Mouse (Mus musculus) kidney, postnatal 0 days (tissue): ENCODE results near the gene Ush1g. TPM values are rescaled to one million over a fixed set of nuclear protein-coding genes. Genes with fewer than 3 reads are reported as not detected.

Experiments used
- ATAC-seq: fragments of 200-750 bp; cut with Nextera tagmentation; replicated peaks from 2 replicates; pipeline ENCODE4 v1.8.0; 2017; ENCODE audit warnings: low read depth, moderate number of reproducible peaks, moderate TSS enrichment, moderate library complexity; ENCODE audit not compliant: low FRiP score
- DNase-seq: peaks from one replicate; pipeline ENCODE4 v3.0.0-alpha.2; 2016; ENCODE audit warnings: low spot score
- H3K27ac ChIP-seq: fragments of 300-500 bp; sonication (generic); 2 replicates; pipeline ENCODE4 v1.5.1; 2014; ENCODE audit warnings: mild to moderate bottlenecking
- H3K27me3 ChIP-seq: fragments of 300-500 bp; sonication (generic); 2 replicates; pipeline ENCODE4 v1.6.1; 2014; ENCODE audit warnings: low read length, mixed read lengths; ENCODE audit not compliant: insufficient read depth
- H3K36me3 ChIP-seq: fragments of 300-500 bp; sonication (generic); 2 replicates; pipeline ENCODE4 v1.6.1; 2014; ENCODE audit warnings: low read length, mixed read lengths; ENCODE audit not compliant: insufficient read depth
- H3K4me1 ChIP-seq: fragments of 300-500 bp; sonication (generic); replicated peaks from 2 replicates; pipeline ENCODE4 v1.6.1; 2014; ENCODE audit warnings: antibody characterized with exemption, low read length, mixed read lengths; ENCODE audit not compliant: insufficient read depth
- H3K4me2 ChIP-seq: fragments of 300-500 bp; sonication (generic); 2 replicates; pipeline ENCODE4 v1.6.1; 2014; ENCODE audit warnings: mild to moderate bottlenecking, low read length, moderate library complexity, mixed read lengths
- H3K4me3 ChIP-seq: fragments of 300-500 bp; sonication (generic); replicated peaks from 2 replicates; pipeline ENCODE4 v1.5.1; 2014; ENCODE audit warnings: low read depth, low read length
- H3K9ac ChIP-seq: fragments of 300-500 bp; sonication (generic); 2 replicates; pipeline ENCODE4 v1.6.1; 2014; ENCODE audit warnings: low read depth, low read length
- H3K9me3 ChIP-seq: fragments of 300-500 bp; sonication (generic); replicated peaks from 2 replicates; pipeline ENCODE4 v1.6.1; 2016; ENCODE audit warnings: low read length, inconsistent platforms, mixed read lengths
- CTCF ChIP-seq: IDR thresholded peaks from 2 replicates; pipeline ENCODE4 v1.5.1; 2016; ENCODE audit warnings: antibody characterized with exemption, low read depth, mild to moderate bottlenecking, moderate library complexity
- WGBS: fragments of 180-500 bp; shearing (Covaris S2); extraction: QIAGEN DNeasy Blood & Tissue Kit; methylation state at CpG from one replicate; pipeline ENCODE4 v1.1.7; 2014; 5-methylcytosine and 5-hydroxymethylcytosine counted together
- polyA plus RNA-seq: library from polyadenylated mRNA; unstranded; fragments of >200 nt; fragmentation: Nextera tagmentation; extraction: Ambion mirVana; gene quantifications from 2 replicates; pipeline ENCODE4 v1.2.1, GENCODE M21; 2015

Gene Ush1g
- polyA plus RNA-seq, 1 experiment from 2014 or later: not detected

DNA sequence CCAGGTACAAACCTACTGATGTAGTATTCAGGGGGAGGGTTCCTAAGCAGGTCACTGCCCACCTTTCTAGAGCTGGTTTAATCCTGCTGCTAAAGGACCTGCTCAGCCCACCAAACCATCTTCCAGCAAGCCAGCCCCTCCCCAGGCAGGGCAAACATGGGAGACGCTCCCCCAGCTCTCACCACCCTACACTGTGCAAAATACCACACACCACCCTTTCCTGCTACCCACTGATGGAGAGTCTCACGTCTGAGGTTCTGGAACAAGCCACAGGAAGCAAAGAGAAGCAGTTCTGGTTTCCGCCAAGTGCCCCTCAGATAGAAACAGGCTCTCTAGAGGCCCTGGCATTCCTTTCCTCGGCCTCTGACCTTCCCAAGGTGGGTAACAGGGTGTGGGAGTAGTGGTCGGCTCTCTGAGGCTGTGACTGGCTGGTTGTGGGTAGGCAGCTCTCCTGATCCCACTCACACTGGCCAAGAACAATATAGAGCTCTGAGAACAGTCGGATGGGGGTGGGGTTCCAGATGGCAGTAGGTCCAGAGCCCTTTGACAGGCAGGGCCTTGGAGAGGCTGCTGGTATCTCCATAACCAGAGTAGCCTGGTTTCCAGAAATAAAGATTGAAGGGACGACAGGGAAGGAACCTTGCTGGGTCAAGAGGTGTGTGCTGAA is 44.3 kb upstream of the Ush1g start:
- WGBS: 35% methylated on average over 7 of the region's 7 CpGs
- peak; percentile 10 for DNase-seq

DNA sequence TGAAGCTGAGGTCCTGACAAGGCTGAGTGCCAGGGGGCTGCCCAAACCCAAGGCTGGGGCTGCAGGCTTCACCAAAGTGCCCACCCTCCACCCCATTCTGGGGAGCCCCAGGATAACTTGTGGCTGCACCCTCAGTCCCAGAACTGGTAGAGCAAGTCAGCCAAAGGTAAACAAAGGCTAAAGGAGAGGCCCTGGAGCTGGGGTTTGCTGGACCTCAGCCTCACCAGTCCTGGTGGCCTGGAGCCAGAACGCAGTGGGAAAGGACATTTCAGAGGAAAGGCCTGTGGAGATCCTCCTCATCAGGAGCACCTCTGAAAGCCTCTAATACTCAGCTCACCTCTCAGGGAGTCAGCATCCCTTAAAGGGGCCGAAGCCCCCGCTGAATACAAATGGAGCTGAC is 42.3 kb upstream of the Ush1g start:
- Histone ChIP-seq H3K4me1 (peaks cover 6% of the 10 kb centered on the region), H3K4me2 (no peak overlapping the region), H3K27ac (no peak overlapping the region), H3K4me3 (no peak overlapping the region), H3K9me3 (no peaks in the 10 kb centered on the region), H3K36me3 (no peaks in the 10 kb centered on the region), H3K27me3 (peaks cover 5% of the 10 kb centered on the region; the same call in 1 of the 2 replicates), H3K9ac (no peak overlapping the region)
- DNase-seq (no peak), ATAC-seq (no peak)
- no peak for TF ChIP-seq CTCF
- WGBS: 85% methylated on average over 3 of the region's 3 CpGs

More for the DNA sequence above, 44.3 kb upstream of the Ush1g start:
- Histone ChIP-seq H3K9ac (0 out of 2 replicates have a peak overlapping the region, but pooled peaks have one; percentile 50), H3K36me3 (no peaks in the 10 kb centered on the region), H3K27ac (no peak overlapping the region), H3K9me3 (no peaks in the 10 kb centered on the region), H3K4me1 (peaks cover 6% of the 10 kb centered on the region), H3K4me3 (no peak overlapping the region), H3K4me2 (peak overlapping the region; percentile 88), H3K27me3 (peaks cover 5% of the 10 kb centered on the region; the same call in 1 of the 2 replicates)
- no peak for TF ChIP-seq CTCF
- no peak for ATAC-seq

GRCm38 (mm10) chr11:115359726-115360125 is 37.9 kb upstream of the Ush1g start:
- Histone ChIP-seq H3K4me2 (no peak overlapping the region), H3K4me3 (no peak overlapping the region), H3K36me3 (no peaks in the 10 kb centered on the region), H3K27ac (no peak overlapping the region), H3K4me1 (0 out of 2 replicates have a peak, but pooled peaks cover 4% of the 10 kb centered on the region), H3K9ac (no peak overlapping the region; the same call in 1 of the 2 replicates), H3K27me3 (no peaks in the 10 kb centered on the region), H3K9me3 (no peaks in the 10 kb centered on the region)
- TF ChIP-seq CTCF: peak; percentile 45
- ATAC-seq (no peak), DNase-seq (no peak)
- 72% methylated on average over 6 of the region's 6 CpGs for WGBS

DNA sequence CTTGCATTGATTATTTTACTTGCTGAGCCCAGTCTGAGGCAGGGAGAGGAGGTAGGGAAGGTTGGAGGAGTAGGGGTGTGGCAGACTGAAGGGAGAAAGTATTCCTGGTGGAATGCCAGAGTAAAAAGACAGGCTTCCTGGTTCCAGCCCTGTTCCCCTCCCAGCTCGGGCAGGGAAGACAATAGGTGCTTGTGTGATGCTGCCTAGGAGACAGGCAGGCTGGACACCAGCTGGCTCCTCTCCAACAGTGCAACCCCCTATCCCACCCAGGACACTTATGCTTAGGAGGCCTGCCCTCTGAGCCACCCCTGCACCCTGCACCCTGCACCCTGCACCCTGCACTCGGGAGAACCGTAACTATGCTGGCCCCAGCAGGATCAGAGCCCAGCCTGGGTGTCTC is 37.5 kb upstream of the Ush1g start:
- no peak for ATAC-seq
- H3K4me3 ChIP-seq: no peak overlapping the region
- H3K27me3 ChIP-seq: no peaks in the 10 kb centered on the region
- no peak overlapping the region; the same call in 1 of the 2 replicates for H3K9ac ChIP-seq
- H3K27ac ChIP-seq: no peak overlapping the region
- no peak for TF ChIP-seq CTCF
- H3K9me3 ChIP-seq: no peaks in the 10 kb centered on the region
- no peaks in the 10 kb centered on the region for H3K36me3 ChIP-seq
- DNase-seq: no peak
- 0 out of 2 replicates have a peak, but pooled peaks cover 4% of the 10 kb centered on the region for H3K4me1 ChIP-seq
- H3K4me2 ChIP-seq: no peak overlapping the region
- WGBS: 47% methylated on average over 3 of the region's 3 CpGs

DNA sequence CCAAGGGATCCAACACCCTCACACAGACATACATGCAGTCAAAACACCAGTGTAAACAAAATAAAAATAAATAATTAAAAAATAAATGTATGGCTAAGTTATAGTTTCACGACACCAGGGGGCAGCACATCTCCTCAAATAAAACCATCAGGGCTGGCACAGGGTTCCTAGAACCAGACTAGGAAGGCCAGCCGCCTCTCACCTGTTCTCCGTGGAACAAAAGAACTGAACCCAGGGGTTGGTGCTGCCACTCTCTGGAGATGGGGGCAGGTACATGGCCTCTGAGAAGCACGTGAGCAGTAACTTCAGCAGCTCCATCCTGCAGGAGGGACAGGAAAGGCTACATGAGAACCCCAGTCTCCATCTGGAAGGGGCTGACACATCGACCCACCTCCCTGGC is 36.6 kb upstream of the Ush1g start:
- 16% methylated on average over 5 of the region's 5 CpGs for WGBS
- peak; percentile 75 for TF ChIP-seq CTCF
- Histone ChIP-seq H3K27me3 (no peaks in the 10 kb centered on the region), H3K9ac (no peak overlapping the region), H3K9me3 (no peaks in the 10 kb centered on the region), H3K4me2 (no peak overlapping the region), H3K27ac (no peak overlapping the region), H3K4me1 (0 out of 2 replicates have a peak, but pooled peaks cover 4% of the 10 kb centered on the region), H3K4me3 (no peak overlapping the region), H3K36me3 (no peaks in the 10 kb centered on the region)
- ATAC-seq (0 out of 2 replicates have a peak, but pooled peaks have one; percentile 37), DNase-seq (peak; percentile 92)

DNA sequence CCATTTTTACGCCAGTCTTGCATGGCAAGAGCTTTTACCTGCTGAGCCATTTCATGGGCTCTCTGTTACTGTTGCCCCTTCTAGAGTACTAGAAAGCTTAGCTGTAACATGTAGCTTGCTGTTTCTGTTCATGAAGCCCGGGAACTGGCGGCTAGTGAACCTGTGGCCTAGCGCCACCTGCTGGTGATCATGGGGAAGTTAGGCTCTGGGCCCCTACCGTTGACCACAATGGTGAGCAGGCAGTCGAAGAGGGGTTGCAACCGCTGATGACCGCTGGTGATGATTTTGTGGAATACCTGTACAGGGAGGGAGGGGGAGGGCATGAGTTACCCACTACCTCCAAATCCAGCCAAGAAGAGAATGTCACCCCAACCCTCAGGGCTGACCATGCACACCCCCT is 32.3 kb upstream of the Ush1g start:
- no peaks in the 10 kb centered on the region for H3K9me3 ChIP-seq
- H3K27ac ChIP-seq: no peak overlapping the region
- WGBS: 8% methylated on average over 8 of the region's 8 CpGs
- DNase-seq (peak; percentile 91), ATAC-seq (0 out of 2 replicates have a peak, but pooled peaks have one; percentile 4)
- no peak overlapping the region for H3K9ac ChIP-seq
- H3K4me1 ChIP-seq: 0 out of 2 replicates have a peak, but pooled peaks cover 4% of the 10 kb centered on the region
- peak; percentile 97 for TF ChIP-seq CTCF
- no peak overlapping the region for H3K4me3 ChIP-seq
- H3K27me3 ChIP-seq: no peaks in the 10 kb centered on the region
- H3K4me2 ChIP-seq: no peak overlapping the region
- H3K36me3 ChIP-seq: no peaks in the 10 kb centered on the region

GRCm38 (mm10) chr11:115353375-115353774 is 31.5 kb upstream of the Ush1g start:
- TF ChIP-seq CTCF: no peak
- H3K9me3 ChIP-seq: no peaks in the 10 kb centered on the region
- no peaks in the 10 kb centered on the region for H3K4me1 ChIP-seq
- H3K4me3 ChIP-seq: no peak overlapping the region
- no peaks in the 10 kb centered on the region for H3K36me3 ChIP-seq
- no peak overlapping the region for H3K9ac ChIP-seq
- DNase-seq (no peak), ATAC-seq (no peak)
- H3K4me2 ChIP-seq: no peak overlapping the region
- no peak overlapping the region for H3K27ac ChIP-seq
- no peaks in the 10 kb centered on the region for H3K27me3 ChIP-seq
- WGBS: 85% methylated on average over 5 of the region's 5 CpGs
